Mouse (Mus musculus) C2C12 (cell line): ENCODE results near the gene Strn.

ENCODE experiments used
- CEBPB ChIP-seq: IDR thresholded peaks from one replicate; pipeline ENCODE4 v1.6.1; 2011; ENCODE audit warnings: low read depth, mild to moderate bottlenecking, control low read depth, moderate library complexity
- MYOD1 ChIP-seq: IDR thresholded peaks from one replicate; pipeline ENCODE4 v1.6.1; 2011; ENCODE audit warnings: low read depth; ENCODE audit not compliant: control insufficient read depth, insufficient read length

GRCm38 (mm10) chr17:78748440-78748839, 11.4 kb upstream of the Strn start:
- TF ChIP-seq CEBPB = no peak
- TF ChIP-seq MYOD1 = no peak
